Mouse (Mus musculus) large intestine, adult 2 months (tissue): Measurements from ENCODE around the gene Tmem247. TPM values are rescaled to one million over a fixed set of nuclear protein-coding genes. Genes with fewer than 3 reads are reported as not detected.

ENCODE experiments used
- polyA plus RNA-seq: library from polyadenylated mRNA; depleted of rRNA; stranded (reverse); fragments of >200 nt; gene quantifications from 2 replicates; pipeline ENCODE4 v1.2.3, GENCODE M21; 2012; rRNA removed

The Tmem247 gene
- polyA plus RNA-seq, 1 experiment: not detected

Other genes starting within 250 kb of the Tmem247 start
- 17.6 and 34.9 TPM in 2 replicates for gene Epas1, start 163.6 kb upstream of the Tmem247 start, polyA plus RNA-seq
- gene Atp6v1e2, start 30.5 kb downstream of the Tmem247 start, polyA plus RNA-seq: not detected in 2 replicates
- 13.9 and 20.5 TPM in 2 replicates for gene Rhoq, start 45.7 kb downstream of the Tmem247 start, polyA plus RNA-seq
- gene Pigf, start 108.1 kb downstream of the Tmem247 start, polyA plus RNA-seq: 16.4 and 17.5 TPM in 2 replicates
- 18.6 and 20.5 TPM in 2 replicates for gene Cript, start 108.2 kb downstream of the Tmem247 start, polyA plus RNA-seq
- 3.6 and 3.7 TPM in 2 replicates for gene Socs5, start 190.3 kb downstream of the Tmem247 start, polyA plus RNA-seq